Mouse (Mus musculus) frontal cortex, postnatal 14 days (tissue): ENCODE measurements at regions not wholly inside any gene's neighbourhood (a gene's known extent, or its start where the extent isn't known, plus 50 kb on each side); places are given as distances from the start of the nearest gene placed in this dataset.

Experiments
- DNase-seq, 2 experiments: peaks; one replicate each; pipeline ENCODE4 v3.0.0; 2022; ENCODE audit warnings: low spot score in 2 of 2

GRCm38 (mm10) chr8:35991936-35992603 is 226.5 kb downstream of the Gm19410 start:
- no peak for DNase-seq

GRCm38 (mm10) chr8:35996330-35997077 is 230.9 kb downstream of the Gm19410 start:
- DNase-seq = no peak

GRCm38 (mm10) chr8:35999584-35999983 is 234.0 kb downstream of the Gm19410 start:
- no peak for DNase-seq

GRCm38 (mm10) chr8:36004387-36004786 is 238.8 kb downstream of the Gm19410 start:
- DNase-seq = no peak

DNA sequence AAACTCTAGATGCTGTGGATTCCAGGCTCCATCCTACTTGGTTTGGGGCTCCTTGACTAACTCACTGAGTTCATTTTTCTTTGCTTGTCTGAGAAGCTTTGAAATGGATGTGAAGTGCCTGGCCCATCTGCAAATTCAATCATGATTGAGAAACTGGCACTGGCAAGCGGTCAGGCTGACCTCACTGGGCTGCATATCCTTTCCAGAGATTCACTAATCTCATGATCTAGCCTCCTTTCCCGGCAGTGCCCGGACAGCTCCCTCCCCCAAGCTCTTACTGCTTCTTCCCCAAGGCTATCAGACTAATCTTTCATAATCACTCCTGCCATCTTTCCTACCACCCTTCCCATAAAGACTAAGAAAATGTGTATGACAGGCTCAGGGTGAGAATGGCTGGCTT is 239.9 kb downstream of the Gm19410 start:
- no peak for DNase-seq

- no peak for DNase-seq
These were observed 242.1 kb downstream of the Gm19410 start for GRCm38 (mm10) chr8:36007724-36008123.

GRCm38 (mm10) chr8:36009565-36009964 is 244.0 kb downstream of the Gm19410 start:
- DNase-seq = no peak

DNA sequence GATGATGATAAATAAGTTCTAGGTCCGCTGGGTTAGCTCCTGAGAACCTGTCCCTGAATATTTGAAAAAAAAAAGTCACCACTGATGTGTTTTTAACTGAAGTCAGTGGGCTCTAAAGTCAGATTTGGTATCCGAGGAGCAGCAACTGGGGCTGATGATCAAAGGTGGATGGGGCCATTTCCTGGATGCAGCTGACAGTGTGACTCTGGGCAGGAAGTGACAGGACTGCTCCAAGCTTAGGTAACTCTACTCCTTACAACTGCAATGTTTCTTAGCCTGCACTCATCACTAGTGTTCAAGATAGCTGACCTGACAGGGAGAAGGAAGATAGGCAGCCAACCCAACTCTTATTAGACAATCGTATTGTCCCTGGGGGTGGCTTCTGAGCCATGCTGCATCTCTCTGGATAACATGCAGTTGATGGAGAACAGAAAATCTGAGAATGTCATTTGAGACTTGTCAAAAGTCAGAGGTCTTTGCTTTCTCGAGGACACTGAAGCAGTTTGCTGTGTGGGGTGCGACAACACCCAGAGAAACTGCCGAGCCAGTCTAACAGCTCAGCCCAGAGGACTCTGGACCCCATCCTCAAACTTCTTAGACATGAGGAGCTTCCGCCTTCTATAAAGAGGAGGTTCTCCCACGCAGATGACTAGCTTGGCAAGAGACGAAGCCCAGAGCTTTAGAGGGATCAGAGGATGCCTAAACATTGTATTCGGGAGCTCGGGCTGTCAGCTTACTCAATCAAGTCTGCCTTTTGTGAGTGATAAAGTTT is 245.0 kb downstream of the Gm19410 start:
- DNase-seq = no peak

- DNase-seq = no peak
These were observed 249.3 kb downstream of the Gm19410 start for GRCm38 (mm10) chr8:36014862-36015261.

GRCm38 (mm10) chr8:36016321-36017114 is 250.9 kb downstream of the Gm19410 start:
- no peak for DNase-seq

DNA sequence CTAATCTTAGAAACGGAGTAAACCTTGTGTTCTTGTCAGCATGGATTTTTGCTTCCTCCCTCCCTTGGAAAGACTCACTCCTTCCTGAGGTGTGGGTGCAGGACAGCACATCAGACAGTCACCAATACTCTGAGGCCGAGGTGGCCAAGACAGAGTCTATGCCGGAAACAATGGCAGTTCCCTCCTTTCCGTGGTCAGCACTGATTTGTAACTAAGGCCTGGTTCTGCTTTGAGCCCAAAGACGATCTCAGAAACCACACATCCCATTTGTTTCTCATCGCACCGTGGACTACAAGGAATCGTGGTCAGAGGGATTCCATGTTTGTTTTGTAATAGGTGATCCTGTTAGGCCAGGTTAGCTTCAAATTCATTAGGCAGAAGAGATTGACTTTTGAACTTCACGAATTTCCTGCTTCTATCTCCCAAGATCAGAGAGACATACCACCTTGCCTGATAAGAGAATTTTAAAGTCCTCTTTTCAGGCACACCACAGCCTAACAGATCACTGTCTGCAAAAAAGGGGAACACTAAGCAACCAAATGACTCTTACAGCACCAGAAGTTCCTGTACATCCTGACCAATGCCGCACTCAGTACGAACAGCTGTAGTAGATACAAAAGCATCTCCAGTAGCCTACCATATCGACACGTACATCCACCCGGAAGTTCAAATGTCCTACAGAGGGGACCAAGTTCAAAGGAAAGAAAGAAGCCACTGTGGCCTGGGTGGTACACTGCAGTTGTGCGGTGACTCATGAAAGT is 253.6 kb downstream of the Gm19410 start:
- DNase-seq = no peak

GRCm38 (mm10) chr8:36019895-36020294 is 254.3 kb downstream of the Gm19410 start:
- no peak for DNase-seq

GRCm38 (mm10) chr8:36027586-36027985 is 262.0 kb downstream of the Gm19410 start:
- no peak for DNase-seq

DNA sequence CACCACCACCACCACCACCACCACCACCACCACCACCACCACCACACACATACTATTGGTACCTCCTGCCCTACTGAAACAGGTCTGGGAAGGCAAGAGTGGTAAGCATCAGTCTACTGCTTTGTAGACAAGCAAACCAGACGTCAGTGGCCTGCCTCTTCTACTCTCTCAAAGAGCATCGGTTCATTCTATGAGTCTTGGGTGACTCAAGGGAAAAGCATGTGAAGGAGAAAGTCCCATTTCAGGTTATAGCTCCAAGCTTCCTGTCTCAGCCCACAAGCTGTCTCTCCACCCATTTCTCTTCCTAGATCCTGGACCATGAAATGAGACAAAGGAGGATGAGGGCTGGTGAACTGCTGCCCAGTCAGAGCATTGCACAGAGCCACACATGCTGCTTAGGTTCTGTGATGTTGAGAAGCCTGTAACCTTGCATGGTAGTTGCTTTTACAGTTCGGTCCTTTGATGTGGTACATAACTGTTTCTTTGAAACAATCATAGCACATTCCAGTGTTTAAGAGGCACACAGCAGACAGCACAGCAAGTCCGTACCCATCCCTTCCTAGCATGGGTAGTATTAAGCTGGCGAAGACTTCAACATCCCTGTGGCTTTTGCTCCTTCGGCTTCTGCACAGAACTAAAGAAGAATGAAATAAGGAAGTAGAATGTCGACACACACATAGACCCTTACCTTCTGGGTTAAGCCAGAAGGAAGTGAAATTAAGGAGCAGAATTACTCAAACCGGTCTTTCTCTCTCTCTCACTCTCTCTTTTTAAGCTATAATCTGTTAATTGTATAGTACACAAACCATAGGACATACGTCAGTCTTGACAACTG is 262.7 kb downstream of the Gm19410 start:
- DNase-seq = no peak

DNA sequence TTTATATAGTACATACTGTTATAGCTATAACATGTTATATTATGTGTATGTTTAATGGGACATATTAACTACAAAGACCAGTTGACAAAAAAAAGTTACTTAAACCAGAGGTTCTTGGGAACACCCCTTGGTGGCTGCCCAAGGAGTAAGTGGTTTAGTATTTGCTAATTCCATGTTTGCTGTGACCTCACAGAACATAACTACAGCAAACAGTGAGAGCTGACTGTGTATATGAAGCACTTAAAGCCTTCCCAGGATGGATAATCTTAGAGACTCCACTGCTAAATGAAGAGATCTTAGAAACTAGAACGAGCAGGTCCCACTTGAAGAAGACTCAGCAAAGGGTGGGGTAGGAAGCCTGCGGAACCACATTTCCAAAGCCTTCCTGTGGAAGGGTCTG is 263.9 kb downstream of the Gm19410 start:
- DNase-seq = no peak

DNA sequence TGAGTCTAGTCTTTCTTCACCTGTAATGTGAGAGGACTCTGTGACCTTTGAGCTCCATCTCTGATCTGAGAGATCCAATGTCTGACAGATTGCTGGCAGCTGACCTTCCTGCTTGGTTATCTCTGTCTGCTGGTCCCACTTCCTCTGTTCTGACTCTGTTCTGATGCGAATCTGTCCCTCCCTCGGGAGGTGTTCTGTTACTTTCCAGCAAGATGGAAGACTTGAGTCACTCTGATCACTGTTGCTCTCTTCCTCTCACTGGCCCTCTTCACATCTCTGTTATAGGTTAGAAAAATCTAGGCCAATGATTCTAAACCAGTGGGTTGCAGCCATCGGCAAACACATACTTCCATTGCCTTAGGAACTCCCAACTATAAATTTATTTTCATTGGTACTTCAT is 264.6 kb downstream of the Gm19410 start:
- no peak for DNase-seq

- no peak for DNase-seq
These were observed 266.6 kb downstream of the Gm19410 start for GRCm38 (mm10) chr8:36031966-36032719.

GRCm38 (mm10) chr8:36035339-36035738 is 269.7 kb downstream of the Gm19410 start:
- DNase-seq = no peak

GRCm38 (mm10) chr8:36036271-36036670 is 270.7 kb downstream of the Gm19410 start:
- DNase-seq = no peak
